Mouse (Mus musculus) heart, postnatal 0 days (tissue): ENCODE results near the gene Olfr402. TPM values are rescaled to one million over a fixed set of nuclear protein-coding genes. Genes with fewer than 3 reads are reported as not detected.

Experiments
- ATAC-seq: fragments of 200-750 bp; cut with Nextera tagmentation; 2 replicates; pipeline ENCODE4 v1.8.0; 2017; ENCODE audit warnings: low read depth, moderate number of reproducible peaks, moderate library complexity; ENCODE audit not compliant: insufficient read depth
- DNase-seq: peaks from one replicate; pipeline ENCODE4 v3.0.0-alpha.2; 2016; ENCODE audit warnings: low spot score
- H3K27ac ChIP-seq: fragments of 300-500 bp; sonication (generic); 2 replicates; pipeline ENCODE4 v1.5.1; 2014; ENCODE audit warnings: low read depth, mild to moderate bottlenecking
- H3K27me3 ChIP-seq: fragments of 300-500 bp; sonication (generic); 2 replicates; pipeline ENCODE4 v1.6.1; 2014; ENCODE audit warnings: low read length, mixed read lengths; ENCODE audit not compliant: control insufficient read depth, insufficient read depth
- H3K36me3 ChIP-seq: fragments of 300-500 bp; sonication (generic); replicated peaks from 2 replicates; pipeline ENCODE4 v1.6.1; 2014; ENCODE audit warnings: low read length, mixed read lengths; ENCODE audit not compliant: control insufficient read depth, insufficient read depth
- H3K4me1 ChIP-seq: fragments of 300-500 bp; sonication (generic); 2 replicates; pipeline ENCODE4 v1.6.1; 2014; ENCODE audit warnings: antibody characterized with exemption; ENCODE audit not compliant: control insufficient read depth, insufficient read depth
- H3K4me2 ChIP-seq: fragments of 300-500 bp; sonication (generic); 2 replicates; pipeline ENCODE4 v1.6.1; 2014; ENCODE audit warnings: low read depth, mild to moderate bottlenecking, low read length, moderate library complexity
- H3K4me3 ChIP-seq: fragments of 300-500 bp; sonication (generic); 2 replicates; pipeline ENCODE4 v1.5.1; 2014; ENCODE audit warnings: low read depth, low read length
- H3K9ac ChIP-seq: fragments of 300-500 bp; sonication (generic); replicated peaks from 2 replicates; pipeline ENCODE4 v1.6.1; 2014; ENCODE audit warnings: low read depth, low read length, mixed read lengths
- H3K9me3 ChIP-seq: fragments of 300-500 bp; sonication (generic); replicated peaks from 2 replicates; pipeline ENCODE4 v1.6.1; 2016; ENCODE audit warnings: low read length; ENCODE audit not compliant: control insufficient read depth
- CTCF ChIP-seq: IDR thresholded peaks from 2 replicates; pipeline ENCODE4 v1.5.1; 2016; ENCODE audit warnings: antibody characterized with exemption, control low read depth, low read depth
- EP300 ChIP-seq: IDR thresholded peaks from 2 replicates; pipeline ENCODE4 v1.6.1; 2016; ENCODE audit warnings: antibody characterized with exemption, low read depth
- WGBS: fragments of 180-500 bp; shearing (Covaris S2); extraction: QIAGEN DNeasy Blood & Tissue Kit; methylation state at CpG from one replicate; pipeline ENCODE4 v1.1.7; 2014; 5-methylcytosine and 5-hydroxymethylcytosine counted together
- polyA plus RNA-seq: library from polyadenylated mRNA; unstranded; fragments of >200 nt; fragmentation: Nextera tagmentation; extraction: Ambion mirVana; gene quantifications from 2 replicates; pipeline ENCODE4 v1.2.1, GENCODE M21; 2015
- total RNA-seq: library from RNA; depleted of rRNA; stranded (reverse); fragments of >200 nt; gene quantifications from 2 replicates; pipeline ENCODE4 v1.2.3, GENCODE M21; 2014; ENCODE audit warnings: low replicate concordance; rRNA removed

The Olfr402 gene
- total and polyA plus RNA-seq, 2 experiments from 2014 or later, result not detected

GRCm38 (mm10) chr11:74183168-74183567 is 29.8 kb downstream of the Olfr402 start:
- H3K36me3 ChIP-seq, result no peaks in the 10 kb centered on the region
- H3K4me2 ChIP-seq, result no peak overlapping the region
- no peaks in the 10 kb centered on the region for H3K4me1 ChIP-seq
- 70% methylated on average over 4 of the region's 4 CpGs for WGBS
- TF ChIP-seq CTCF (no peak), EP300 (no peak)
- H3K9me3 ChIP-seq, result peaks cover 4% of the 10 kb centered on the region; the same call in 1 of the 2 replicates
- no peak overlapping the region for H3K9ac ChIP-seq
- no peak for DNase-seq
- no peak for ATAC-seq
- no peaks in the 10 kb centered on the region for H3K27me3 ChIP-seq
- H3K27ac ChIP-seq, result no peak overlapping the region
- H3K4me3 ChIP-seq, result no peak overlapping the region

GRCm38 (mm10) chr11:74183745-74184144 is 30.4 kb downstream of the Olfr402 start:
- Histone ChIP-seq H3K4me2 (no peak overlapping the region), H3K27me3 (no peaks in the 10 kb centered on the region), H3K36me3 (no peaks in the 10 kb centered on the region), H3K4me3 (no peak overlapping the region), H3K27ac (no peak overlapping the region), H3K9ac (no peak overlapping the region), H3K4me1 (no peaks in the 10 kb centered on the region), H3K9me3 (peaks cover 4% of the 10 kb centered on the region; the same call in 1 of the 2 replicates)
- no peak for TF ChIP-seq EP300
- no peak for TF ChIP-seq CTCF
- ATAC-seq (no peak), DNase-seq (no peak)
- WGBS, result 68% methylated on average over 4 of the region's 4 CpGs

GRCm38 (mm10) chr11:74185949-74186348 is 32.6 kb downstream of the Olfr402 start, which contains the start of gene Olfr403:
Gene Olfr403, plus strand, starts transcription at chr11:74186249.
- DNase-seq (no peak), ATAC-seq (no peak)
- Histone ChIP-seq H3K27me3 (no peaks in the 10 kb centered on the region), H3K27ac (no peak within 1 kb of the TSS), H3K9ac (no peak within 1 kb of the TSS), H3K9me3 (0 out of 2 replicates have a peak, but pooled peaks cover 4% of the 10 kb centered on the region), H3K4me1 (no peaks in the 10 kb centered on the region), H3K4me2 (no peak within 1 kb of the TSS), H3K4me3 (no peak within 1 kb of the TSS), H3K36me3 (no peaks in the 10 kb centered on the region)
- TF ChIP-seq CTCF (no peak), EP300 (no peak)

Other genes starting within 250 kb of the Olfr402 start
- gene Olfr395, start 244.2 kb upstream of the Olfr402 start, total RNA-seq, result not detected in 2 replicates
- not detected in 2 replicates for gene Olfr395, start 244.2 kb upstream of the Olfr402 start, polyA plus RNA-seq
- gene Olfr23, start 216.9 kb upstream of the Olfr402 start, total RNA-seq, result not detected in 2 replicates
- gene Olfr23, start 216.9 kb upstream of the Olfr402 start, polyA plus RNA-seq, result not detected in 2 replicates
- not detected in 2 replicates for gene Olfr397, start 192.7 kb upstream of the Olfr402 start, total RNA-seq
- gene Olfr397, start 192.7 kb upstream of the Olfr402 start, polyA plus RNA-seq, result not detected in 2 replicates
- not detected in 2 replicates for gene Olfr398, start 163.1 kb upstream of the Olfr402 start, total RNA-seq
- gene Olfr398, start 163.1 kb upstream of the Olfr402 start, polyA plus RNA-seq, result not detected in 2 replicates
- not detected in 2 replicates for gene Olfr139, start 97.0 kb upstream of the Olfr402 start, total RNA-seq
- not detected in 2 replicates for gene Olfr139, start 97.0 kb upstream of the Olfr402 start, polyA plus RNA-seq
- not detected in 2 replicates for gene Olfr399, start 96.9 kb upstream of the Olfr402 start, total RNA-seq
- gene Olfr399, start 96.9 kb upstream of the Olfr402 start, polyA plus RNA-seq, result not detected in 2 replicates
- not detected in 2 replicates for gene Zfp616, start 83.6 kb upstream of the Olfr402 start, total RNA-seq
- gene Zfp616, start 83.6 kb upstream of the Olfr402 start, polyA plus RNA-seq, result not detected in 2 replicates
- not detected in 2 replicates for gene Olfr401, start 39.8 kb upstream of the Olfr402 start, total RNA-seq
- gene Olfr401, start 39.8 kb upstream of the Olfr402 start, polyA plus RNA-seq, result not detected in 2 replicates
- not detected in 2 replicates for gene Olfr403, start 32.7 kb downstream of the Olfr402 start, total RNA-seq
- gene Olfr403, start 32.7 kb downstream of the Olfr402 start, polyA plus RNA-seq, result not detected in 2 replicates
- gene Olfr43, start 57.9 kb downstream of the Olfr402 start, total RNA-seq, result not detected in 2 replicates
- gene Olfr43, start 57.9 kb downstream of the Olfr402 start, polyA plus RNA-seq, result not detected in 2 replicates
- not detected in 2 replicates for gene Olfr406, start 106.3 kb downstream of the Olfr402 start, total RNA-seq
- not detected in 2 replicates for gene Olfr406, start 106.3 kb downstream of the Olfr402 start, polyA plus RNA-seq
- gene Olfr59, start 130.2 kb downstream of the Olfr402 start, total RNA-seq, result not detected in 2 replicates
- not detected in 2 replicates for gene Olfr59, start 130.2 kb downstream of the Olfr402 start, polyA plus RNA-seq
- not detected in 2 replicates for gene Olfr410, start 184.5 kb downstream of the Olfr402 start, total RNA-seq
- gene Olfr410, start 184.5 kb downstream of the Olfr402 start, polyA plus RNA-seq, result not detected in 2 replicates
- gene Olfr411, start 199.1 kb downstream of the Olfr402 start, total RNA-seq, result not detected in 2 replicates
- not detected in 2 replicates for gene Olfr411, start 199.1 kb downstream of the Olfr402 start, polyA plus RNA-seq
- gene Olfr412, start 208.5 kb downstream of the Olfr402 start, total RNA-seq, result not detected in 2 replicates
- not detected in 2 replicates for gene Olfr412, start 208.5 kb downstream of the Olfr402 start, polyA plus RNA-seq